Mouse (Mus musculus) midbrain, embryonic 12.5 days (tissue): ENCODE results near the gene Casp4. TPM values are rescaled to one million over a fixed set of nuclear protein-coding genes. Genes with fewer than 3 reads are reported as not detected.

Experiments
- ATAC-seq: fragments of 200-750 bp; cut with Nextera tagmentation; 2 replicates; pipeline ENCODE4 v1.8.0; 2017; ENCODE audit warnings: low read depth, moderate TSS enrichment, moderate library complexity; ENCODE audit not compliant: low FRiP score
- H3K27ac ChIP-seq: fragments of 300-500 bp; sonication (generic); replicated peaks from 2 replicates; pipeline ENCODE4 v1.5.1; 2016; ENCODE audit warnings: mild to moderate bottlenecking
- H3K27me3 ChIP-seq: fragments of 300-500 bp; sonication (generic); 2 replicates; pipeline ENCODE4 v1.6.1; 2016; ENCODE audit warnings: mild to moderate bottlenecking
- H3K36me3 ChIP-seq: fragments of 300-500 bp; sonication (generic); 2 replicates; pipeline ENCODE4 v1.6.1; 2016
- H3K4me1 ChIP-seq: fragments of 300-500 bp; sonication (generic); 2 replicates; pipeline ENCODE4 v1.6.1; 2016
- H3K4me2 ChIP-seq: fragments of 300-500 bp; sonication (generic); replicated peaks from 2 replicates; pipeline ENCODE4 v1.6.1; 2016; ENCODE audit warnings: mild to moderate bottlenecking, moderate library complexity
- H3K4me3 ChIP-seq: fragments of 300-500 bp; sonication (generic); 2 replicates; pipeline ENCODE4 v1.5.1; 2016; ENCODE audit warnings: mild to moderate bottlenecking
- H3K9ac ChIP-seq: fragments of 300-500 bp; sonication (generic); replicated peaks from 2 replicates; pipeline ENCODE4 v1.6.1; 2016; ENCODE audit warnings: mild to moderate bottlenecking, moderate library complexity
- H3K9me3 ChIP-seq: fragments of 300-500 bp; sonication (generic); 2 replicates; pipeline ENCODE4 v1.6.1; 2016; ENCODE audit warnings: mild to moderate bottlenecking
- WGBS: fragments of 180-500 bp; shearing (Covaris S2); methylation state at CpG from one replicate; pipeline ENCODE4 v1.1.7; 2016; 5-methylcytosine and 5-hydroxymethylcytosine counted together
- polyA plus RNA-seq: library from polyadenylated mRNA; unstranded; fragments of >200 nt; fragmentation: Nextera tagmentation; extraction: Ambion mirVana; gene quantifications from 2 replicates; pipeline ENCODE4 v1.2.1, GENCODE M21; 2016

The Casp4 gene
- 0.17 TPM in 1 of 2 replicates, not detected in the other for polyA plus RNA-seq

GRCm38 (mm10) chr9:5308561-5308960, at the start of gene Casp4:
TSS of gene Casp4 (plus strand) at chr9:5308828.
- no peaks in the 10 kb centered on the region for H3K9me3 ChIP-seq
- no peak within 1 kb of the TSS for H3K4me3 ChIP-seq
- H3K4me2 ChIP-seq = no peak within 1 kb of the TSS
- H3K9ac ChIP-seq = no peak within 1 kb of the TSS
- no peak for ATAC-seq
- no peaks in the 10 kb centered on the region for H3K4me1 ChIP-seq
- H3K36me3 ChIP-seq = no peaks in the 10 kb centered on the region
- 70% methylated on average over 5 of the region's 5 CpGs for WGBS
- H3K27me3 ChIP-seq = no peaks in the 10 kb centered on the region
- H3K27ac ChIP-seq = no peak within 1 kb of the TSS

DNA sequence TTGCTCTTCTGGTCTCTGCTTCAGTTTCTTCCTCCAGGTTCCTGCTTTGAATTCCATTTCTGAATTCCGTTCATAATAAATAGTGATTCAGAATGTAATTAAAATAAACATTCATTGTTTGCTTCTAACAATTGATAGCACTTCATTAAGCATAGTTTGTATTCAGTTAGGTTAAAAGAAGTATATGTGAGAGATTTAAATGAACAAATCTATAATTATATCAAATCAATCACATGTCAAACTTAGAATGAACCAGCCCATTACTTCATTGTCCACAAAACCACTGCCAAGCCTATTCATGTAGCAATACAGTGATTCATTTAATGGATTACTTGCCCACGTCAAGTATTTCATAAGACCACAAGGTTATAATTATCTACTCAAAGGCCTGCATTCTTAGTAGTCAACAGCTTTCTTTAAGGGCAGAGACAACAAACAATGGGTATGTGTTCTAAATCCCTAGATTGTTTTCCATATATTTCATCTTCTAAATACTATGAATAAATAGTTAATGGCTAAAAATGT, 44.6 kb upstream of the Casp4 start:
- H3K4me3 ChIP-seq = no peak overlapping the region
- WGBS = 74% methylated on average over 2 of the region's 2 CpGs

GRCm38 (mm10) chr9:5270274-5270673, 38.4 kb upstream of the Casp4 start:
- Histone ChIP-seq H3K36me3 (no peaks in the 10 kb centered on the region), H3K9ac (no peak overlapping the region), H3K27me3 (no peaks in the 10 kb centered on the region), H3K4me1 (no peaks in the 10 kb centered on the region), H3K9me3 (no peaks in the 10 kb centered on the region), H3K4me3 (no peak overlapping the region), H3K27ac (no peak overlapping the region), H3K4me2 (no peak overlapping the region)
- no peak for ATAC-seq
- WGBS = 100% methylated on average over 2 of the region's 2 CpGs

More for the DNA sequence above, 44.6 kb upstream of the Casp4 start:
- H3K9me3 ChIP-seq = no peaks in the 10 kb centered on the region
- no peaks in the 10 kb centered on the region for H3K4me1 ChIP-seq
- H3K4me2 ChIP-seq = no peak overlapping the region
- no peaks in the 10 kb centered on the region for H3K36me3 ChIP-seq
- no peak overlapping the region for H3K27ac ChIP-seq
- ATAC-seq = no peak
- H3K9ac ChIP-seq = no peak overlapping the region
- no peaks in the 10 kb centered on the region for H3K27me3 ChIP-seq

GRCm38 (mm10) chr9:5270884-5271283, 37.7 kb upstream of the Casp4 start:
- Histone ChIP-seq H3K4me3 (no peak overlapping the region), H3K4me2 (no peak overlapping the region), H3K9me3 (no peaks in the 10 kb centered on the region), H3K9ac (no peak overlapping the region), H3K4me1 (no peaks in the 10 kb centered on the region), H3K36me3 (no peaks in the 10 kb centered on the region), H3K27ac (no peak overlapping the region), H3K27me3 (no peaks in the 10 kb centered on the region)
- 85% methylated on average over 1 of the region's 1 CpGs for WGBS
- no peak for ATAC-seq

- no peaks in the 10 kb centered on the region for H3K4me1 ChIP-seq
- H3K36me3 ChIP-seq = no peaks in the 10 kb centered on the region
- no peaks in the 10 kb centered on the region for H3K9me3 ChIP-seq
- ATAC-seq = no peak
- no peak overlapping the region for H3K9ac ChIP-seq
- no peak overlapping the region for H3K27ac ChIP-seq
- no peak overlapping the region for H3K4me3 ChIP-seq
- H3K27me3 ChIP-seq = no peaks in the 10 kb centered on the region
- H3K4me2 ChIP-seq = no peak overlapping the region
- 87% methylated on average over 6 of the region's 6 CpGs for WGBS
Observed at GRCm38 (mm10) chr9:5271334-5271845, 37.2 kb upstream of the Casp4 start.

GRCm38 (mm10) chr9:5286071-5286470, 22.6 kb upstream of the Casp4 start:
- H3K36me3 ChIP-seq = no peaks in the 10 kb centered on the region
- H3K4me3 ChIP-seq = no peak overlapping the region
- H3K9ac ChIP-seq = no peak overlapping the region
- 93% methylated on average over 2 of the region's 2 CpGs for WGBS
- no peaks in the 10 kb centered on the region for H3K27me3 ChIP-seq
- H3K9me3 ChIP-seq = no peaks in the 10 kb centered on the region
- ATAC-seq = no peak
- no peak overlapping the region for H3K4me2 ChIP-seq
- no peaks in the 10 kb centered on the region for H3K4me1 ChIP-seq
- H3K27ac ChIP-seq = no peak overlapping the region

GRCm38 (mm10) chr9:5286597-5286996, 22.0 kb upstream of the Casp4 start:
- Histone ChIP-seq H3K36me3 (no peaks in the 10 kb centered on the region), H3K27me3 (no peaks in the 10 kb centered on the region), H3K4me1 (no peaks in the 10 kb centered on the region), H3K27ac (no peak overlapping the region), H3K4me3 (no peak overlapping the region), H3K9me3 (no peaks in the 10 kb centered on the region), H3K9ac (no peak overlapping the region), H3K4me2 (no peak overlapping the region)
- ATAC-seq = no peak

- Histone ChIP-seq H3K4me3 (no peak overlapping the region), H3K4me2 (no peak overlapping the region), H3K27ac (no peak overlapping the region), H3K4me1 (no peaks in the 10 kb centered on the region), H3K36me3 (no peaks in the 10 kb centered on the region), H3K9ac (no peak overlapping the region), H3K27me3 (no peaks in the 10 kb centered on the region), H3K9me3 (no peaks in the 10 kb centered on the region)
- 86% methylated on average over 2 of the region's 2 CpGs for WGBS
- no peak for ATAC-seq
Observed at GRCm38 (mm10) chr9:5296354-5297237, 12.0 kb upstream of the Casp4 start.

DNA sequence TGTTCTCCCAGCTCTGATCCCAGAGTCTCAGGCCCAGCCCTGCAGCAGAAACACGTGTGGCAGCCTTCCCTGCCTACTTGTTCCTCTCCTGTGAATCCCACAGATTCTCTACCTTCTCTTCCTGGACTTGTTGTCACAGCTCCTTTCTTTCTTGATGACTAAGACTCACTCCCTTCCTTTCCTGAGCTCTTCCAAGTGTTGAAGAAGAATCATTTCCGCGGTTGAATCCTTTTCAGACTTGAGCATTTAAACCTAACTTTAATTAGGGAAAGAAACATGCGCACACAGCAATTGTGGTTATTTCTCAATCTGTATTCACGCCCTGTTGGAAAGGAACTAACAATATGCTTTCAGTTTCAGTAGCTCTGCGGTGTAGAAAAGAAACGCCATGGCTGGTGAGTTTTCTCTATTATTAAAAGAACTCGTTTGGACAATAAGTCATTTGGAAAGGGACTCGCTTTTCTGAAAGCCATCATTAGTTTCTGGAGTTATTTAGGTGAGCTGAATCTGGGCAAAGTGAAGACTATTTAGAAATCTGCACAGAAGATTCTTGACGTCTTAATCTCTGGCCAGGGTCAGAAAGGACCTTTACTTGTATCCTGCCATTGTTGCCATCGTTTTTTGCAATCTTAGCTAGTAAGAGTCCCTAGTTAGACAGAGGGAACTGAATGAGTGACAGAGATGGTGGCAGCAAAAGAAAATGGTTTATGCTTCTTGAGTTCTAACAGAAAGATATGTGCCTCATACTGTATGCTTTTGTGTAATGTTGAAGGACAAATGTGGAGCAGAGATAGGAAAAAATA, 10.1 kb upstream of the Casp4 start, which contains the start of gene Casp1:
TSS of gene Casp1 (plus strand) at position 189 of the 803 bp plus-strand sequence.
- Histone ChIP-seq H3K27me3 (no peaks in the 10 kb centered on the region), H3K4me1 (no peaks in the 10 kb centered on the region), H3K4me3 (no peak within 1 kb of the TSS), H3K9me3 (no peaks in the 10 kb centered on the region), H3K27ac (no peak within 1 kb of the TSS), H3K4me2 (no peak within 1 kb of the TSS), H3K36me3 (no peaks in the 10 kb centered on the region), H3K9ac (no peak within 1 kb of the TSS)
- no peak for ATAC-seq
- 71% methylated on average over 11 of the region's 11 CpGs for WGBS

DNA sequence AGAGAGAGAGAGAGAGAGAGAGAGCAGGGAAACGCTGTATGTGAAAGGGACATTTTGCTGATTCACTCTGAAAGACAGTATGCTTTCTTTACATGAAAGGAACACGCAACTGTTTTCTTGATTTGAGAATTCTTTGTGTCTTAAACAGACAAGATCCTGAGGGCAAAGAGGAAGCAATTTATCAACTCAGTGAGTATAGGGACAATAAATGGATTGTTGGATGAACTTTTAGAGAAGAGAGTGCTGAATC, 9.6 kb upstream of the Casp4 start:
- WGBS = 80% methylated on average over 2 of the region's 2 CpGs
- no peak overlapping the region for H3K4me2 ChIP-seq
- H3K9ac ChIP-seq = no peak overlapping the region
- no peak overlapping the region for H3K27ac ChIP-seq
- no peaks in the 10 kb centered on the region for H3K27me3 ChIP-seq
- no peak for ATAC-seq
- H3K4me3 ChIP-seq = no peak overlapping the region
- H3K36me3 ChIP-seq = no peaks in the 10 kb centered on the region
- H3K4me1 ChIP-seq = no peaks in the 10 kb centered on the region
- H3K9me3 ChIP-seq = no peaks in the 10 kb centered on the region

DNA sequence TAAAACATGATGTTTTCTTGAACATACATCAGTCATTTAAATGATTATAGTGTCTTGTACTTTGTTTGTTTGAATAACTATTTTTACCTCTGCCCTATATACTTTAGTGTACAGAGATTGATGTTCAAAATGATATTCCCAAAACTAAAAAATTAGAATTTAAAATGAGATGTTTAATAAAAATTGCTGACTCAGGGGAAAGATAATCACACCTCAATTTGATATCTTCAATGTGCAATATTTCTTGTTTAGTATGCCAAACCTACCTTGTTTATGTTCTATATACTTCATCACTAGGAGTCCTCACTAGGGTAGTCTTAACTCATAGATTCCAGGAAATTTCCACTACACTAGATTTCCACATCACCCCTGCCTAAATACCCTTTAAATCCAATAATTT, 1.5 kb downstream of the Casp4 start:
- Histone ChIP-seq H3K9ac (no peak overlapping the region), H3K9me3 (no peaks in the 10 kb centered on the region), H3K4me1 (no peaks in the 10 kb centered on the region), H3K36me3 (no peaks in the 10 kb centered on the region), H3K27me3 (no peaks in the 10 kb centered on the region), H3K4me2 (no peak overlapping the region), H3K27ac (no peak overlapping the region), H3K4me3 (no peak overlapping the region)
- ATAC-seq = no peak

DNA sequence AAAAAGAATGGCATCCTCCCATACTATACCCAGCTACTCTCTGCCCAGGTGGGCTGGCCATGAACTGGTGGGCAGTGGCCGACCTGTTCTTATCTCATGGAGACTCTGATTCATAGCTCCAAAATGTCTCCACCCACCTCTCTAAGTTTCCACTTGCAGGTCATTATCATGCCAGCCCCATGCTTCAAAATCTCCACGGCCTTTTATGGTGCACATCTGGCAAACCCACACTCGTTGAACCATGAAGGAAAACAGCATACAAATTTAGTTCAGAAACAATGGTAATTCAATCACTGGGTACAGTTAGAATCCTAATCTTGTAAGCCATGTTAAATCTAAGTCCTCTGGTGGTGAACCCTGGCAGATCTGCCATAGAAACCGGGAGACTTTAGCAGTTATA, 2.8 kb downstream of the Casp4 start:
- no peaks in the 10 kb centered on the region for H3K4me1 ChIP-seq
- H3K27ac ChIP-seq = no peak overlapping the region
- H3K9ac ChIP-seq = no peak overlapping the region
- H3K4me2 ChIP-seq = no peak overlapping the region
- no peak overlapping the region for H3K4me3 ChIP-seq
- WGBS = 71% methylated on average over 4 of the region's 4 CpGs
- ATAC-seq = no peak
- no peaks in the 10 kb centered on the region for H3K9me3 ChIP-seq
- H3K27me3 ChIP-seq = no peaks in the 10 kb centered on the region
- H3K36me3 ChIP-seq = no peaks in the 10 kb centered on the region
